12 mouse cellular contexts compared by ENCODE assay signal in genomic region chr2:74201608-74202323, GRCm38 (mm10).
DNase-seq lines count a peak whose midpoint lies in the region; ATAC-seq and TF ChIP-seq lines count a peak whose summit lies in the region.
"Had no signal": no experiment of that assay in that cellular context is flagged by ENCODE, and none has a peak within 500 bp of the region (broad histone marks: within the 10 kb centered on the region; RNA-seq: fewer than 3 reads in every experiment).

No protein-coding gene starts in this region.

- H3K27me3 ChIP-seq in heart, adult 2 months (ENCODE audit: control insufficient read depth, insufficient read depth, low read length) = no peaks in the 10 kb centered on the region
- H3K27me3 ChIP-seq in forebrain, embryonic 13.5 days = no peaks in the 10 kb centered on the region
- H3K27me3 ChIP-seq in limb, embryonic 10.5 days (ENCODE audit: low read depth, poor library complexity, severe bottlenecking) = no peaks in the 10 kb centered on the region
- H3K27me3 ChIP-seq in liver, embryonic 12.5 days (replicated peaks) = no peaks in the 10 kb centered on the region
- H3K27me3 ChIP-seq: intestine, embryonic 15.5 days had no signal

- H3K4me3 ChIP-seq in heart, adult 2 months = no peak overlapping the region
- H3K4me3 ChIP-seq in forebrain, embryonic 13.5 days = no peak overlapping the region
- H3K4me3 ChIP-seq in limb, embryonic 10.5 days = no peak overlapping the region
- H3K4me3 ChIP-seq in liver, embryonic 12.5 days = no peak overlapping the region
- H3K4me3 ChIP-seq: intestine, embryonic 15.5 days; left cerebral cortex, adult 2 months had no signal

- WGBS in heart, adult 2 months = 33% methylated on average over 11 of the region's 11 CpGs
- 33% methylated on average over 11 of the region's 11 CpGs for WGBS in forebrain, embryonic 13.5 days
- WGBS in limb, embryonic 10.5 days = 60% methylated on average over 11 of the region's 11 CpGs
- 53% methylated on average over 11 of the region's 11 CpGs for WGBS in liver, embryonic 12.5 days (ENCODE audit: insufficient replicate concordance)

- no peak overlapping the region for H3K27ac ChIP-seq in heart, adult 2 months
- no peak overlapping the region; the same call in 1 of the 2 replicates for H3K27ac ChIP-seq in forebrain, embryonic 13.5 days
- peak overlapping the region; percentile 30; the same call in 1 of the 2 replicates for H3K27ac ChIP-seq in limb, embryonic 10.5 days
- H3K27ac ChIP-seq in liver, embryonic 12.5 days = no peak overlapping the region
- H3K27ac ChIP-seq: intestine, embryonic 15.5 days; left cerebral cortex, adult 2 months had no signal

- TF ChIP-seq CTCF in heart, adult 2 months (IDR thresholded peaks at IDR 0.05) = no peak

- H3K36me3 ChIP-seq in heart, adult 2 months (ENCODE audit: control insufficient read depth, insufficient read depth, low read length) = no peaks in the 10 kb centered on the region
- H3K36me3 ChIP-seq in forebrain, embryonic 13.5 days (ENCODE audit: poor library complexity, severe bottlenecking) = no peaks in the 10 kb centered on the region
- H3K36me3 ChIP-seq in limb, embryonic 10.5 days = no peaks in the 10 kb centered on the region
- H3K36me3 ChIP-seq in liver, embryonic 12.5 days = no peaks in the 10 kb centered on the region
- H3K36me3 ChIP-seq: intestine, embryonic 15.5 days had no signal

- intact Hi-C loops in heart, adult 2 months (cut with DNase I) = no loop called here
- intact Hi-C loops in left cerebral cortex, postnatal 10 days (cut with DNase I) = no loop called here

- TF ChIP-seq POLR2A in heart, adult 2 months (IDR thresholded peaks at IDR 0.05; ENCODE audit: insufficient read depth, low read depth, low read length) = no peak

- TF ChIP-seq EP300 in heart, adult 2 months (IDR thresholded peaks at IDR 0.05; ENCODE audit: insufficient read depth, low read depth, low read length) = no peak

- no peaks in the 10 kb centered on the region for H3K9me3 ChIP-seq in forebrain, embryonic 13.5 days (replicated peaks)
- H3K9me3 ChIP-seq in limb, embryonic 10.5 days (replicated peaks) = no peaks in the 10 kb centered on the region
- no peaks in the 10 kb centered on the region for H3K9me3 ChIP-seq in liver, embryonic 12.5 days (replicated peaks)
- H3K9me3 ChIP-seq: intestine, embryonic 15.5 days had no signal

- peak; percentile 77 for ATAC-seq in forebrain, embryonic 13.5 days
- ATAC-seq in liver, embryonic 12.5 days = no peak
- ATAC-seq: intestine, embryonic 15.5 days had no signal

- H3K79me2 ChIP-seq in heart, adult 2 months (replicated peaks; ENCODE audit: control insufficient read depth, insufficient read depth, low read length) = no peaks in the 10 kb centered on the region

- no peaks in the 10 kb centered on the region for H3K4me1 ChIP-seq in heart, adult 2 months (ENCODE audit: control insufficient read depth, insufficient read depth, low read length)
- H3K4me1 ChIP-seq in forebrain, embryonic 13.5 days = peaks cover 21% of the 10 kb centered on the region
- peaks cover 27% of the 10 kb centered on the region for H3K4me1 ChIP-seq in limb, embryonic 10.5 days
- no peaks in the 10 kb centered on the region for H3K4me1 ChIP-seq in liver, embryonic 12.5 days

- H3K9ac ChIP-seq in heart, adult 2 months (ENCODE audit: low read depth, low read length) = no peak overlapping the region
- H3K9ac ChIP-seq in forebrain, embryonic 13.5 days = no peak overlapping the region
- H3K9ac ChIP-seq in liver, embryonic 12.5 days = no peak overlapping the region
- H3K9ac ChIP-seq: intestine, embryonic 15.5 days had no signal

- H3K4me2 ChIP-seq in forebrain, embryonic 13.5 days = no peak overlapping the region
- no peak overlapping the region for H3K4me2 ChIP-seq in liver, embryonic 12.5 days
- H3K4me2 ChIP-seq: intestine, embryonic 15.5 days had no signal

- DNase-seq in heart, adult 18-20 months = peak; percentile 2 to 8
- DNase-seq in heart, adult 2 months = no peak
- DNase-seq in Muller cell, postnatal 12 days (ENCODE audit: inconsistent ontology term) = peak; percentile 16
- no peak for DNase-seq in limb, embryonic 10.5 days (ENCODE audit: low spot score)
- DNase-seq in yolk sac, embryonic 10.5 days (ENCODE audit: low spot score) = no peak
- no peak for DNase-seq in left cerebral cortex, postnatal 10 days (ENCODE audit: extremely low spot score in 1 of 2, low spot score in 2 of 2)
- DNase-seq: lung, postnatal 14 days; thymus, adult 2 months had no signal

Comparison
In these comparisons a context has a peak if more than half of its experiments do, and no peak if none do; other contexts are left out.
1. DNase-seq: peak in heart, adult 18-20 months (2 of 2) and Muller cell, postnatal 12 days (single experiment); none in heart, adult 2 months (0 of 2), limb, embryonic 10.5 days (single experiment), yolk sac, embryonic 10.5 days (single experiment) and left cerebral cortex, postnatal 10 days (0 of 2).